Mouse (Mus musculus) urinary bladder, postnatal 4 days (tissue): ENCODE data around the gene Auts2.
A peak's percentile ranks its signal among the peaks of the same experiment; 100 is the strongest.

Experiments
- DNase-seq, 2 experiments: peaks; one replicate each; pipeline ENCODE4 v3.0.0; 2021 to 2022; ENCODE audit warnings: low spot score in 2 of 2

Gene Auts2

DNA sequence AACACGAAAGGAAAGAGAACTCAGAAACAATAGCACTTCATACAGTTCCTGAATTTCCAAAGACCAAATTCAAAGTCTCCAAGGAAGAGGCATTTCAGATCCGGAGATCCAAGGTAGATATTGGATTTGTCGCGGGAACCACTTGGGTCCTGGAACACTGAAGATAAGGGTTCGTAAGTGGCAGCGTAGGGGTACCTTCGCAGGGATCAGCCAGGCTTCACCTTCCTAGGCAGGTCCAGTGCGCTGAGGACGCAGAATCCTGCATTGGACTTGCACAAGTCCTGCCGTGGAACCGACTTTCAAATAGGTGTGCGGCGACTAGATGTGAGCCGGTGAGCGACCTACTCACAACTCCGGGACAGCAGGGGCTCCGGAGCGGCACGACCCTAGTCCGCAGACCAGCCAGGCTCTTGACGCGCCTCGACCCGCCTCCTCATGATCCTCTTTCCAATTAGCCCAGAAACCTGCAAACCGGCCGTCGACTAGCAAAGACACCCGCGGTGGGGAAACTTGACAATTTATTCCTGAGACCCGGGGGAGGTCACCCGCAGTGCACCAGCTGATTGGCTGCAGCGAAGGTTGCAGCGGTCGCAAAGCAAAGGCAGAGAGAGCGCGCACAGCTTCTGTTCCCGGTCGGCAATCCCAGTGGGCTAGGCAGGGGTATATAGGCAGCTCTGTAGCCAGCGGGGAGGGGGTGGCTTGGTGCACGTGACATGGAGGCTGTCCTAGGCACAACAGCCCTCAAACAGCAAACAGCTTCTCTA, 926.8 kb downstream of the Auts2 start:
- peak in 1 of 2 experiments; percentile 24 for DNase-seq

DNA sequence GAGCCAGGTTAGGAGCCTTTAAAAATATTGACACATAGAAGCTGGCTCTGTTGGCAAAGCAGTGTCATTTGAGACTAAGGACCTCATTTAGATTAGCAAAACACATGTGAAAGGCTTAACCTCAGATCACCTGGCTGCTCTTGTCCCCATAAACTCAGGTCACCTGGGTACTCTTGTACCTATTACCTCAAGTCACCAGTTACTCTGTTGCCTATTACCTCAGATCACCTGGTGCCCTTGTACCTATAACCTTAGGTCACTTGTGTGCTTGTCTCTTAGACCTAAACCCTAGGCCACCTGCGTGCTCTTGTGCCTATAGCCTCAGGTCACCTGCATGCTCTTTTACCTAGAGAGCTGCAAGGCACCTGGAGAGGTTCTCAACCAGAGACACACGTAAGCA, 928.9 kb downstream of the Auts2 start:
- no peak for DNase-seq

DNA sequence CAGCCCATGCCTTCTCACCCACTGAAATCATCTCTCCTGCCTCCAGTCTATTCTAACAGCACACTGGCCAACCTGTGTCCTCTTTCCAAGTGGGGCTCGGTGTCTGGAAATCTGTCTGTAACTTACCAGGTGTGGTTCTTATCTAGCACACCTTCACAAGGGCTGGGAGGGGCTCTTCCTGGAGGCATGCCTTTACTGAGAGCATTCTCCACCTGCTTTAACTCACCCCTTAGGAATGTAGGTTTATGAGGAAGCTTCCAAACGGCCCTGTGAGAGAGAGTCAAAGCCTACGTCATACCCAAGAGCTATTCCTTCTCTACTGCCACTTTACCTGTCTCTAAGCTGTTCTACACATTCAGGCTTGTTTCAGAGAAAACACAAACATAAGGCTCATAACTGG, 929.8 kb downstream of the Auts2 start:
- DNase-seq, result no peak

DNA sequence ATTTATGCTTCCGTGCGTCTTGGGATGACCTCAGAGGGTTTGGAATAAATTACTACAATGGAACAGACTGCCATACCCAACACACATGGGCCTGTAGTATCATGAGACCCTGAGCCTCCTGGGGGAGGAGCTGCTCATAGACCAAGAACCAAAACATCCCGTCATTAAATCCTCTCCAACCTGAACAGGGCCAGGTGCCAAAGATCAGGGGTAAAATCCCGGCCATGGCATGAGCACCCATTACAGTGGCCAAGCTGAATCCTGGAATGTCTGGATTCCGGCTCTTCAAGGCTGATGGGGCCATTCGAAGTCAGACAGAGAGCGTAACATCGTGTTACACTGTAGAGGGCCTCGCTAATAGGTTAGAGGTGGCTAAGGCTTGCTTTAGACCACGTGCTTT, 932.4 kb downstream of the Auts2 start:
- DNase-seq, result no peak

DNA sequence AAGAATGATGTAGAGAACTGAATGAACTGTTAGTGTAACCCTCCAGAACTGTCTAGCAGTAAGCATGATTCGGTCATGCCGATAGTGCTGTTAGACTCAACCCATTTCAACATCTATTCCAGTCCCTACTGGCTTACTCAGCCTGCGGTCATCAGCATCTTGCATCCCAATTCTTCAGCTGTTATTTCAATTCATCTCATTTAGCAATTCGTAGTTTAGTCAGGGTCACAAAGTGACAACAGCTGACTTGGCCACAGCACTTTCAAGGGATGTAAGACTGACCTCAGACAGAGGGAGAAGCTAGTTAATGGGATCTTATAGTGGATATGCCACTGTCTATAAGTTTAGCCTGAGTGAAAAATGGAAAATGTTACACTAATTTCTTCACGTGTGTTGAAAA, 936.4 kb downstream of the Auts2 start:
- no peak for DNase-seq

DNA sequence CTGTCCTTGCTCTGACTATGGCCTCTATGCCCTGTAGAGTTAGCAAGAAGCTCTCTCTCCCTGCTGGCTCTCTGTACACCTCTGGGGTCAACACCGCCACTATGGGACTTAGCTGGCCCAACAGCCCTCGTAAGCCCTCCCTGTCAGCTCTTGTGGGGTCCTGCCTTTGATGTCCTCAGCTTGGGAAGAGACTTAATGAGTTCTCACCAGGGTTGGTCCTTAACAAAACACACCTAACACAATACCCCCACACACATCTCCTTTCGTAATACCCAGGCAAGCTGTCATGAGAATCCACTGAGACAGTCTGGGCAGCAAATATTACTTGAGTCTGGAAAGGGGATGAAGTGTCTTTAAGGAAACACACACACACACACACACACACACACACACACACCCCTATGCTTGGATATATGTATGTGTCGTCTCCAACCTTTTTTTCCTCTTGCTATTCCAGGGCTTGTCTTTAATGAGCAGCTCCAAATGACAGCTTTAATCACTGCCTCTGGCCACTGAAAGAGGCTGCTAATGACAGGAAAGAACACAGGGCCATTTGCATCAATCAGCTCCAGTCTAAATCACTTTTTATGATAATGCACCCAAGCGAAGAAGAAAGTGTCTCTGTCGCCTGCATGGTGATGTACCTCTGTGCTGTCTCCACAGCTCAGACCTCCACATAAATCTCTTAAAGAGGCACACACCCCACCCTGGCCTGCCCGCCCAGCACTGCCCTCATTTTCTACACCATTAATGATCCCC, 941.0 kb downstream of the Auts2 start:
- no peak for DNase-seq

DNA sequence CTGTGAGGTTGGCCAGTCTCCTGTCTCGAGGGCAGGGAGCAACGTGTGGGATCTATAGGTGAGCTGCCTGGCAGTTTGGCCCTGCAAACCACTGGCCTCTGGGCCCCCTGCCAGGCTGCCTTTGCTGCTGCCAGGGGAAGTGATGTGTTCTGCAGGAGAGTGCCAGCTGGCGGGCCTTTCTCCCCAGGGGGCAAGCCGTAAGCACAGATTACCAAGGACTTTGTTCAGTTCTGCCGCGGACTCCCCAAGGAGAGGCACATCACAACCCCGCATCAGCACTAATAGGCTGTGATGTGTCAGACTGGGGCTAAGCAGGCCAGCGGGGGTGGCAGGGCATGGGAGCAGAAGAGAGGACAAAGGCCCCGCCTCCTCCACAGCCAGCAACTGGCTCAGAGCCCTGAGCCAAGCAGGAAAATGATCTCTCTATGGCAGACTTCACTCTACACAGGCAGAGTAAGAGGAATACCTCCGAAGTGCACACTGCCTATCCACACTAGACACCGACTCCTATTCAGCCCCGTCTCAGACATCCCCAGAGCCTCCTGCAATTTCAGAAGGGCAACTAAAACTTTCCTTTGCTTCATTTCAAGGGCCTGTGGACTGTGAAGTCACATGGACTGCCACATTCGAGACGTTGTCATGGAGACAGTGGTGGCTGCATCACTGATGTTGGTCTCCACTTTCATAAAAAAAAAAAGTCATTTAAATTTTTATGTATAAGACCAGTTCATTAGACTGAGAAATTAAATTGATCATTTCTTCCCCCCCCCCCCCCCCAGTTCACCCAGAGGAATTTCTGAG, 942.6 kb downstream of the Auts2 start:
- peak; percentile 55 to 80 for DNase-seq

DNA sequence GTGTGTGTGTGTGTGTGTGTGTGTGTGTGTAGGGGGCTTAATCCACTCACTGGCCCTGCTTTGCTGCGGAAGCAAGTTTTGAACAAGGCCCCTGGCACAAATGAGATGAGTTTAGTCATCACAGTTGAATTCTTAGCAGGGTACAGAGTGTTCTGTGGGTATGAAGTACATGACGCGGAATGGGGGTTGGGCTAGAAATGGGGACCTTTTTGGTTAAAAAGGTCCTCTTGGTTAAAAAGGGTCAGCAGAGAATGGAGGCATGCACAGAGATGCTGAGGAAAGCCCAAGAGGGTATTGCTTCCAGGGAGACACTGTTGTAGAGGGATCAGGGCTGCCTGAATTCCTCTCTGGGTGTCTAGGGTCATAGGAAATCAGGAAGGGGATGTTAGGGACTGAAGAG, 945.6 kb downstream of the Auts2 start:
- DNase-seq, result no peak

DNA sequence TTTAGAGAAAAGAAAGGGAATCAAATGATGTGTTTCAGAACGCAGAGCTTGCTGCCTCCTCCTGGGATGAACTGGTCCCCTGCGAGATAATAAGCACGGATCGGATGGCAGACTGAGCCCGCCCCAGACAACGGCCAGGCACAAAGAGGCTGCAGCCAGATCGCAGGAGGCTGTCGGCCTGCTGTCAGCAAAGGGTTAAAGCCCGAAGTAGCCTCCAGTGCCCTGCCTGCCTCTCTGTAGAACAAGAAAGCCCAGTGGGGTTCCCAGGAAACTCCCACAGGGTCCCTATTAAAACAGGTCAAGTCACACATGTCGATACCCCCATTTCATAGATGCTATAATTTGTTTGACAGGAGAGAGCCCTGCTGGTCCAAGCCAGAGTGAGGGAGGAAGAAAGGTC, 946.6 kb downstream of the Auts2 start:
- no peak for DNase-seq

DNA sequence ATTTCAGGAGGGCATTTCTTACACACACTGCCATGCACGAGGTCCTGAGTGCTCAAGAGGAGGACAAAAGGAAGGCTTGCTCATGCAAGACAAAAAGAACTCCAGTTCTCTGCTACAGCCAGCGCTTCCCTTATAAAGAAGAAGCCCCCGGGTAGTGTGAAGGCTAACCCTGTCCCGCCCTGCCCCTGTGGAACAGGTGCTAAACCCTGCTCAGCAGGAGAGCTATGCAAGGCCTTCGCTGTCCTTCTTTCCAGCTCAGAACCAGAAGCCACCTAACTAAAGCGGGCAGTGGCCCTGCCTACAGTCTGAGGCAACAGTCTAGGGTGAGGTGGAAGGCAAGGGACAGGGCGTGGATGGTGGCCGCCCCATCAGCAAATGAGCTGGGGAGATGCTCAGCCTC, 947.4 kb downstream of the Auts2 start:
- DNase-seq, result no peak

DNA sequence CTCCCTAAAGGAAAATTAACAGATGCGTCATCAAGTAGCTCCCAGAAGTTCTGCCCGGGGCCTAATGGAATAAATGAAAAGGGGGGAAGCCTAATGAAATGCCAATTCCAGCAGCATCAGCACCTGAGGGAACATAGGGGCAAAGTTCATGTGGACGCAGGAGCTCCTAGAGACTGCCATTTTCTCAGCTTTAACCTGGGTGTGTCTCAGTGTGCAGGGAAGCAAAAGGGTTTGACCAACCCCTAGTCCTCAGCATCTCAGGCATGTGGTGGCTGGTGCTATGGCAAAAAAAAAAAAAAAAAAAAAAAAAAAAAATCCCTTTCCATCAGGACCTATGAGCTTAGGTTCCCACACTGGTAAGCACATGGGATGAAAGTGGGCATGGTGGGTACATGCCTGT, 948.5 kb downstream of the Auts2 start:
- no peak for DNase-seq

DNA sequence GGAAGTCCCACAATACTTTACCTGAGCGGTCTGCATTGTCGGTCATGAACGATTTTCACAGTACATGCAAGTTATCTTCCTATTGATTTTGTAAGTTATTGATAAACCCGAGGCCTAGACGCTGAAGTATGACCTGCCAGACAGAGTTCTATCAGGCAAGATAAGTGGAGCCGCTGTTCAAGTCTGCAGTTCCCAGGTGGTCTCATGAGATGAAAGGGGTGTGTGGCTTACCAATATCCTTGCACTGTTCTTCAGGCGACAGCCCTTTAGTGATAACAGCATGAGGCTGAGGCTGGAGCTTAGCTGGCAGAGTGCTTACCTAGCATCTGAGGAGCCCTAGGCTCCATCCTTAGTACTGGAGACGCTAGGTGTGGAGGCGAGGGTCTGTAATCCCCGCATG, 949.9 kb downstream of the Auts2 start:
- DNase-seq, result no peak

DNA sequence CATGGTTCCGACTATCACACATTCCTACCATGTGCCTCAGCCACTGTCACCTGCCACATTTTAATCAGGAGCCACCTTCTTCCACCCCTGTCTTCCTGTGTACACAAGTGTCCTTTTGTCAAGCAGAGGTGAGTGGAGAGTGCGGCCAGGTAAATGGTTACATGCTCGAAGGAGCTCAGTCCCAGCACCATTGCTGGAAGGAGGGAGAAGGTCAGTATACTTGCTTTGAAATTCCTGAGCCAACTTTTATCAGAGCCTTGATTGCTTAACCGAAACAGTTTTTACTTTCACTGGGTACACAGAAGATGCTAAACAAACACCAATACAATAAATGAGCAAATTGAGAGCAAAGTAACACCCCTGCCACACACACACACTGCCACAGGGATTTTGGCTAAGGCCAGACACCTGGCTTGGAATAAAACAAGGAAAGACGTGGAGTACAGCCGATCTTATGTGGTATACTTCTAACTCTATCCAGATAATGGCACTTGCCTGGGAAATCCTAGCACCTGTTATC, 953.1 kb downstream of the Auts2 start:
- no peak for DNase-seq

DNA sequence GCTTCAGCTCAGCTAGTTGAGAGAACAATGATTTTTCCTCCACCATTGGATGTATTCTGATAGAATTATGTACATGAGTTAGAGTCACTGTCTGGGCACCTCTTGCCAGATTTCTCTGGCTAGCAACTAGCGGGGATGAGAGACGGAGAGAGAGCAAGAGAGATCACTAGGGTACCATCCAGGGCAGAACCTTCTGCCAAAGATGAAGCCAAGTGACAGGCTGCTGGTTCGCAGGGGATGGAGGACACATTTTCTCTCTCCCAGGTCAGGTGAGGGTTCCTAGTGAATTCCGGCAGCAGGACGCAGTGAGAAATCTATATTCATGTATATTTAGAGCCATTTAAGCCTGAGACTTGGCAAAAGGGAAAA, 956.8 kb downstream of the Auts2 start:
- DNase-seq, result no peak

DNA sequence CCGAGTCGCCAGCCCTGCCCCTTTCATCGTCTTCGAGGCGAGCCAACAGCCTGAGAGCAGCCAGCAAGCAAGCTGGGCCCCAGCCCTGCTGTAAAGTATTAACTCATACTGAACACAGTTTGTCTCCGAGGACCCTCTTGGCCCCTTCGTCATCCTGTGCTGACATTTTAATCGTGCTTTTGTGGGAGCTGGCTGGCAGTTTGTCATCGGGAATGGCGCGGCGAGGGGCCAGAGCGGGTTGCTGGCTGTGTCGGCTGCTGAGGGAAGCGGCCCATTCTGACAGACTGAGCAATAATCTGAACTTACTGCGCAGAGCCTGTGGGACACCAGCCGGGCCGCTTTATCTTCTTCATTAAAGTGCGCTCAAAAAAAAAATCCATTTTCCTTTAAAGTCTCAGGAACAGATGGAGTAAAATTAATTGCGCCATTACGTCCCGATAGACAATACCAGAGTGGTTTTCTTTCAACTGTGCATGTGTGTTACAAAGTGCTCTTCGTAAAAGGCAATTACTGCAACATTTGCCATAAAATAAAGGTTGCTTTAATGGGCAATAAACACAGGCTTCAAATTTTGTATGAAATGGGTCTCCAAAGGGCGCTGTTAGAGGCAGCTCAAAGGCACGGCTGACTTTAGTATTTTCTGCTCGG, 957.3 kb downstream of the Auts2 start:
- DNase-seq, result peak; percentile 32 to 70

DNA sequence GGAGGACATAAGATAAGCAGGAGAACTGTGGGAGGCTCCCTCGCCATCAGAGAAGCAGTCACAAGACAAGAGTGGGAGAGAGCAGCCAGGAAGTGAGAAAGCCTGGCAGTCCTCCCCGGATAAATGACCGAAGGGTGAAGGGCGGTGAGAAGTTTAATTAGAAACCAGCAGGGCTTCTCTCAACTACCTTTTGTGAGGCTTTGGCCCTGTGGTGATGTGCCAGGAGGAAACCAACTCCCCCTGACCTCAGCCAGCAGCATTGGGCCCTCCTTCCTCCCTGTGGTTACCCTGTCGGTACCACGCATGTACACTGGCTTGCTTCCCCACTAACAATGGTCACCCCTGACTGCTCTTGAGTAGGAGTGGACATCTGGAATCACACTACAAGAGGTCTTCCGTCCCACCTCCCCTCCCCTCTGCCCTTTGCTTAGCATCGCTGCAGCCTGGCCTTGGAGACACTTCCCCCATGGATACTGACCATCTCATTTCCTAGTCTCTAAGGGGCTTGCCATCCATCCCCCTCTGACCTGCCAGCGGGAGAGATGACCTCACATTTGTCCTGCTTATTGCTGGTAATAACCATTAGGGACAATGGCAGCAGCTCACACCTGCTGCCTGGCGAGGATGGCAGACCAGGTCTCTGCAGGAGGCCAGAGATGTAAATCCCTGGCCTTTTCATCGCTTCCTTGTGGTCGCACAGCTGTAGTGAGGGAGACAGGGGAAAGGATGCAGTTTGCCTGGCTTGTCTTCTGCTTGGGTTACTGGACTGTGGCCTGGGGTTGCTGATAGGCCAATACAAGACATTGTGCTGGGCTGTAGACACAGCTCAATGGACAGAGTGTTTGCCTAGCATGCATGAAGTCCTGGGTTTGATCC, 958.6 kb downstream of the Auts2 start:
- DNase-seq, result no peak

DNA sequence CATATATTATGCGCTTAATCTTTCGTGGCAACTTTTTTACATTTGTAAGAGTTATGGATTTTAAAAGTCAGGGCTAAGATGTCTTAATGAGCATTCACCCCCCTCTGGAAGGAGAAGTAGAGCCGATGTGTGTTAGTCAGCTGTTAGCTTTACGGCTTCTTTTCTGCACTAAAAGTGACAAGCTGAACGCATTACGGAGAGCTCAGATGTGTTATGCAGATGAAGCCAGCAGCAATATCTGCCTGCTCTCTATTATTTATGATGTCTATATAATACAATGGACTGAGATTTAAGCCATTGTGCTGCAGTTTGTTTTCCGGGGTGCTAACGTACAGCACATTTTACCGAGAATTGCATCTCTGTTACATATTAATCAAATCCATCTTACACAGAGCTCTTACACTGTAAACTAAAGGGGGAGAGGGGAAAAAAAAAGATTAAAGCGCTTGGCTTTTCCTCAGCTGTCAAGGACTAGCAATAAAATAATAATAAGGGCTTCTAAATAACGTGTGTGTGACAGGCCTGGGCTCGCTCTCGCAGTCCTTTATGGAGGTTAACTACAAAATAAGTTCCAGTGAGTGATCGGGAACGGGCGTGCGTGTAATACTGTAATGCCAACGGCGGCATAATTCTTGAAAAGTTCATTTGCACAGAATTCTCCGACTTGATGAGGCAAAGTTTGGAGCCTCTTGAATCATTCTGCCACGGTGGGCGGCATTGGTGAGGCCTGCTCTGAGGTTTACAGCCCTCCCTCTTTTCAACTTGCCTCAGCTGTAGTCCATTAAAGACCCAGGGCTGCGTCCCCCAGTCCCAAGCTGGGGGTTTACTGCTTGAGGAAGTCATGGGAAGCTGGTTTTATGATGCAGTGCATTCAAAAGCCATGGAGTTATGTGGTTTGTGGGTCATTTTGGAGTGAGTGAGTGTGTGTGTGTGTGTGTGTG, 961.8 kb downstream of the Auts2 start:
- no peak for DNase-seq

DNA sequence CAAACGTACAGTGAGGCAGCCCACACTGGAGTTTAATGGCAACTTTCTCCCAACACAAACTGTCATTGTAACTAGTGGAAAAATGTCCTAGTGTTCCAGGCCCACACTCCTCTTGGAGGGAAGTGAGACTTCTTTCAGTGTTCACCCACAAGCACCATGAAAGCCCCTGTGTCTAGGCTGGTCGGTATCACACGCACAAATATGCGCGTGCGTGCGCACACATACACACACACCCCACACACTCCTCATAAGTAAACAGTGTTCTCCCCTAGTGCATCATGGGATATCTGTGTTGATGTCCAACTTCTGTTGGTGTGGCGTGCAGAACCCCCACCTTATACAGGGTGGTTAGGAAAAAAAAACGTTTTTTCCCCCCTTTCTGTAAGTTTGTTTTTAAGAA, 964.4 kb downstream of the Auts2 start:
- no peak for DNase-seq

DNA sequence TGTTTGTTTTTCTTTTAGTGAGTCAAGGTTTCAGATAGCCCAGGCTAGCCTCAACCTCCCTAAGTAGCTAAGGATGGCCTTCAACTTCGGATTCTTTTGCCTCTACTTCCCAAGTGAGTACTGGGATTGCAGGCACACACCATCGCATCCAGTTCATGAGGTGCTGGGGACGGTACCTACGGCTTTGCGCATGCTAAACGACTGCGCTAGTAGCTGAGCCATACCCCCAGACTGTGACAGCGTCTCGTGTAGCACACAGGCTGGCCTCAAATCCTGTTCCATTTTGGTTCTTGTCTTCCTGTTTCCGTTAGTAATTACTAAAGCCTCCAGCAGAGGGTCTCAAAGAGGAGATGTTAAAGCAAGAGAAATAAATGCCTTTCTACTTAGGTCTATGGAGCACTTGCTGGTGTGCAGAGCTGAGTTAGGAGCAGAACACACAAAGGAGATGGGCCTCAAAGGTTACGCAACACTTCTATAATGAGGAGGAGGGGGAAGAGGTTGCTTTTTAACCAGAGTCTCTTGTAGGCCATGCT, 967.3 kb downstream of the Auts2 start:
- no peak for DNase-seq
